Mouse (Mus musculus) pancreas, adult 10 weeks (tissue): ENCODE measurements around the gene Tmprss11g. TPM values are rescaled to one million over a fixed set of nuclear protein-coding genes. Genes with fewer than 3 reads are reported as not detected.

Experiments used
- polyA plus RNA-seq: library from polyadenylated mRNA; stranded (reverse); fragments of 350-450 nt; fragmentation: Illumina TruSeq; extraction: RNeasy Lipid Tissue Mini Kit (QIAGEN cat#74804); gene quantifications from one replicate; pipeline ENCODE4 v1.2.3, GENCODE M21; 2015; ENCODE audit warnings: low read depth, low replicate concordance; ENCODE audit not compliant: insufficient read depth

Gene Tmprss11g
- polyA plus RNA-seq, result not detected

GRCm38 (mm10) chr5:86518500-86518899 is at the start of gene Tmprss11g:
Gene Tmprss11g (minus strand): TSS chr5:86518600.

GRCm38 (mm10) chr5:86468890-86469289 is 49.5 kb downstream of the Tmprss11g start, which contains the start of gene Tmprss11a:
Gene Tmprss11a (minus strand): TSS chr5:86468990.

Other genes starting within 250 kb of the Tmprss11g start
- not detected for gene Tmprss11c, start 229.3 kb downstream of the Tmprss11g start, polyA plus RNA-seq
- not detected for gene Tmprss11d, start 145.2 kb downstream of the Tmprss11g start, polyA plus RNA-seq
- not detected for gene Tmprss11a, start 49.6 kb downstream of the Tmprss11g start, polyA plus RNA-seq
- gene Tmprss11f, start 113.8 kb upstream of the Tmprss11g start, polyA plus RNA-seq, result not detected
- gene Tmprss11b, start 157.8 kb upstream of the Tmprss11g start, polyA plus RNA-seq, result not detected
- not detected for gene Tmprss11e, start 227.2 kb upstream of the Tmprss11g start, polyA plus RNA-seq